Mouse (Mus musculus) gonadal fat pad, adult 2 months (tissue): ENCODE measurements around the gene Taf3. TPM values are rescaled to one million over a fixed set of nuclear protein-coding genes. Genes with fewer than 3 reads are reported as not detected.

Experiments
- DNase-seq: peaks from one replicate; pipeline ENCODE4 v3.0.0-alpha.2; 2012; ENCODE audit warnings: low read depth
- polyA plus RNA-seq: library from polyadenylated mRNA; depleted of rRNA; stranded (reverse); fragments of >200 nt; gene quantifications from 2 replicates; pipeline ENCODE4 v1.2.3, GENCODE M21; 2012

Taf3 gene
- polyA plus RNA-seq, 1 experiment: 7.7 TPM

DNA sequence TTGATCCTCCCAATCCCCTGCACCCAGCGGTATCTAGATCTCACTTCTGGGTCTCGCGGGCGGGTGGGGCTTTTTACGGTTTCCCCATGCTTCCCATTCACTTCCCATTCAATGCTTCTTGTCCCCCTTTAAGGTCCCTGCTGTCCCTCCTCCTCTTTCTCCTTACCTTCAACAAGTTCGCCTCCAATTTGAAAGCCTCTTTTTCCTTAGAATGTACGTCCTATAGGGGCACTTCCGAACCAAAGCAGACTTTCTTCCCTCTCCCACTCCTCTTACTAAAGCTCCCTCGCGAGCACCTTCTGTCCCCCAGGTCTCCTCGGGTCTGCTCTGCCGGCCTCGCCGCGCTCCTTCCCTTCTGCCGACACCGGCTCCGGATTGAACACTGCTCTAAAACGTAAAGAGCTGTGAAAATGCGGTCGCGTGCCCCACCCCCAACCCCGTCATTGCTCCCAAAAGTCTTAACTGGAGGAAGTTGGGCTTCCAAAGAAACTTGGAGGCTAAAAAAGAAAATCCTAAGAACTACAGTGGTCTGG lies 158.7 kb downstream of the Taf3 start, which contains the start of gene Gata3:
TSS of gene Gata3 (minus strand) at position 384 of the 533 bp plus-strand sequence.
- DNase-seq: no peak

DNA sequence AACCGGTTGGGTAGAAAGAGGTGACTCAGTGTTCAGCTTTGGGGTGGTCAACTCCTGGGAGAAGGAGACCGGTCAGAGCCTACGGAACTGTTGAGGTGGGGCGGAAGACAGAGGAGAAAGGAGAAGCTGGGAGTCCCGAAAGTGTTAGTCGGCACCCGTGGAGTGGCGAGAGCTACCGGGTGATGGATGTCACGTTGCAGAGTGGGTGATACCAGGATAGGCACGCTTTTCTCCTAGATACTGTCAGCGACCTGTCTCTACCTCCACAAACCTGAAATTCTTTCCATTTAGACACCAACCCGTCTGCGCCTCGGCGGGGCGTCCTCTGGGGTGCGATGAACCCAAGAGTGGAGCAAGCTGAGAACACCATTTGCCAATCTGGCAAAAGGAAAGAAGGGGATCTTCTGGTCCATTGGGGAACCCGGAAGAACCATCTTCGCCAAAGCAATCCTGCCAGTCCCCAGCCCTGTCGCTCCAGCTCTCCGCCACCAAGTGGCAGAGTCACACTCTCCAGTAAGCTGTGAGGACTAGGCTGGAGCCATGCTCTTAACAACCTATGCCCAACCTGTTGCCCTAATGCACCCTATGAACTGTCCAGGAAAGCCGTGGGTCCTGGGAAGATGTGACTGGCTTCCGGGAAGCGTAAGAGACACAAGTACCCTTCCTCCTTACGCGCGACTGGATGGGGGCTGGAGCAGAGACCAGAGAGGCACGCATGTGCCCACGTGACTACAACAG lies 159.3 kb downstream of the Taf3 start, which contains the start of gene 9230102O04Rik:
TSS of gene 9230102O04Rik (minus strand) at position 628 of the 738 bp plus-strand sequence.
- DNase-seq: no peak

DNA sequence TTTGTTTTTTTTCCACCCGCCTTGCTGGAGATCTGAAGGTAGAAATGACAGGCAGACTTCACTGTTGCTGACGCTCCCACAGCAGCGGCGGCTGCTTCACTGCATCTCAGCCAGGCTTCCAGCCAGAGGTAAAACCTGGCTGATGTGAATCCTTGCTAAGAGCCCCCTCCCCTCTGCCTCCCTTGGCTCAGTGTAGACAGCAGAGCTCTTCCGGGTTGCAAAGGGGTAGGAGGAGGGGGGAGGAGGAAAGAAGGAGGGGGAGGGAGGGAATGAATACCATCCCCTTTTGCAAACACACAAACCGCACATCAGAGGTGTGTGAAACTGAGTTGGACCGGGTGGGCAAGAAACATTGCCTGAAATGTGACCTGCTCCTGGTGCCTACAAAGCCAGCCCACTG lies 160.8 kb downstream of the Taf3 start:
- DNase-seq: no peak

DNA sequence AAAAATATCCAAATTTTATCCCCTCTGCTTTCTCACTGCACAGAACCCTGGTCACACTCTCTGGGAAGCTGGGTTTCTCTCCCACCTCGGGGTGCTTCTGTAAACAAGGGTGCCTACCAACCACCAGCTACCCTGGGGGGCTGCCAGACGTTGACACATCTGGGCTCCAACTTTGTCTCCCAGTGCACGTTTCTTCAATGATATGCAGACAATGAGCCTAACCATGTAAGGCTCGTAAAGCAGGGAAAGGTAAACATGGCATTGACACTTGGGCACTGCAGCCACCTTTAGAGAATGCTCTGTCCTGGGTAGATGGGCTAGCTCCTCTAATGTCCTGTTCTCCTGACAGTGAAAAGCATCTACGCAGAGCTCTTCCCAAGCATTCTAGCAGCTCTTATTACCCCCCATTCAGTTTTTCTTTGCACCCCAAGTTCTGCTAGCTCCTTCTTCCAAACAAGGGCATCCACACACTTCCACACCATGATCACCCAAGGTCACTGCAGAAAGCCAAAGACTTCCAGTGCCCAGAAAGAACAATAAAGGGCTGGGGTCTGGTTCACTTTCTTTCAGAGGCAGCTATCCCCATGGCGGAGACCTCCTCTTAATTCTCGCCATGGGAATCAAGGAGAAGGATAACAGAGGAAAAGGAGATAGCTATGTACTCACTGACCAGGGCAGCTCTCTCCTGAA lies 161.3 kb downstream of the Taf3 start:
- no peak for DNase-seq

DNA sequence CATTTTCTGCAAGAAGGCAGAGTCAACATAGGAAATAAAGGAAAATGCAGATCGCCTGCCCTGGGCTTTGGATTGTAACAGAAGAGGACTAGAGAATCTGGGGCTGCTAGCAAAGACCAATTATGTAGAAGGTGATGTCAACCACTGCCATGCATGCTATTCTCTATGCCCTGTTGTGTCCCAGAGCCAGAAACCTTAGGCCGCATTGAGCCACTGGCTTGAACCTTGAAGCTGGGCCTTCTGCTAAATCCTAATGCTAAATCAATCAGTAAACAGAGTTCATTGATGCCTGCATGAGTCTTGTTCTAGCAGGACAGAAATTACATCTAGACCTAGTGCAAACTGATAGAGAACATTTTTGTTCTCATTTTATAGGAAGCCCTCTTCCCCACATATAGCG lies 162.4 kb downstream of the Taf3 start:
- no peak for DNase-seq

DNA sequence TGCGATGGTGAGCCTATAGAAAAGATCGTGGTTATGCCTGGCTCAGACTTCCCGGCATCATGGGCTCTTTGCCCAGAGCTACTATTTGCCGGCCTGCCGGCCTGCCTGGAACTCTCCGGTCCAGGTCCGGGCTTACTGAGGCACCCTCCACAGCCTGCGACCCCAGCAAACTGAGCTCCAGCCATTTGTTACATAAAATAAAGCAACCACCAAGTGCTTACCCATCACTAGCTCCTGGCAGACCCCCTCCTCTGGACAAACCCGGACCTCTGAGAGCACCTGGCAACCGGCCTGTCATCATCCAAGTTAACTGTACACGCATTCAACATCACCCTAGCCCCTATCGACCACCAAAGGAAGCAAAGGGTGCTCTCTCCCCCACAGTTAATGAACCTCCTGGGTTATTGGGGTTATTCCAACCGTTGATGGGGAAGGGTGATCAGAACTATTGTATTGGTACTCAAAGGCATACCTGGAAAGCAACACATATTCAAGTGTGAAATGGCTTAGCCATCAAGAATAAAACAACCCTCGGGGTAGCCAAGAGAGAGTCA lies 163.1 kb downstream of the Taf3 start:
- DNase-seq: no peak

DNA sequence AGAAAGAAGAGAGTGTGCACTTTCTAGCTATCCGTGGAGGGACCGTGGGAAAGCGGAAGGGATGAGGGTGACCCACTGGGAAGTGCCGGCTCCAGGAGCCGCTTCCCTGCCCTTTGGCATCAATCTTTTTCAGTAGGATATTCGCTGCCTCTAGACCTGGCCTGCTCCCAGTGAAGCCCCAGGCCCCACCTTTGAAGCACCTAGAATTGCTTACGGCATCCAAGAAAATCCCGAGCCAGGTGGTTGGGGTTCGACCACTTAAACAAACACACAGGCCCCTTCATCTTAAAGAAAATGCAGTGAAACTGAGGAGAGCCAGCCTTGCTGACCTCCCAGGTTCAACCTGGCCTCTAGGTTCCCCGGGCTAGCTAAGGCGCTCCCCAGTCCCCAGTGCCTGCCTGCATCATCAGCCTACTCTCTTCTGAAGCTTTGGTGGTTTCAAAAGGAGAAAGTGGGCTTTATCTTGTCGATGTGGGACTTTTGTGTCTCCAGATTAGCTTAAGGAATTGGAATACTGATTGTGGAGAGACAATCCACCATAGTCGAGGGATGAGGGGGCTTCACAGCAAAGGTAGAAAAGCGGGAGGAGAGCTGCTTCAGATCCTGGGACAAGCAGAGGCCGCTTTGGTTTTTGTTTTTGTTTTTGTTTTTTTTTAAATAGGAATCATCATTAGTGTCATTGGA lies 163.7 kb downstream of the Taf3 start:
- no peak for DNase-seq

DNA sequence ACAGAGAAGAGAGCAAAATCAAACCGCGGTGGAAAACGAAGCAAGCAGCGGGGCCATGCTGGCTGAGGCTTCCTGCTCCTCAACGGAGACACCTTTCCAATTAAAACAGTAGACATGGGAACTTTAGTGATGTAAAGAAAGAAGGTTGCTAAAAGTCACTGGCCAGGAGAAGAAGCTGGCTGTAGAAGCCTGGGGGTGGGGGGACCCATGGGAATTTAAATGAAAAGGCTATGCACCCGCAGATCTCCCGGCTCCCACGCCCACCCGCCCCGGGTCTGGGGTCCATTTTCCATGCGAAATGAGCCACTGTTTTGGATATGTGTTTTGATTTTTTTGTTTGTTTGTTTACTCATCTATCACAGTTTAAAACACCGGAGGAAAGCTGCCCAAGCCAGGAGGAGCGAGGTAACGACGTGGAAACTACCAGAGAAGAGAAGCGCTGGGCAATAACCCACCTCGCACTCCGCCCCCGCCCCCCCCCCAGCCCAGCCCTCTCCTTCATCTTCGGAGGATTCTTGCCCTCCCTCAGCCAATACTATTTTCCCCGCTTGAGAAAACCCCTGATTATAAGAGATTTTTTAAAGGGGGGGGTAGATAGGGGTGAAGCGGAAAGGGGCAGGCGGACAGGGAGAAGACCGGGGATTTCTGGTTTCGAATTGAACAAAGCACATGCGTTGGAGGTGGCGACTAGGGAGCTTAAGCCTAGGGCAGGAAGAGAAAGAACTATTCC lies 164.4 kb downstream of the Taf3 start:
- no peak for DNase-seq

DNA sequence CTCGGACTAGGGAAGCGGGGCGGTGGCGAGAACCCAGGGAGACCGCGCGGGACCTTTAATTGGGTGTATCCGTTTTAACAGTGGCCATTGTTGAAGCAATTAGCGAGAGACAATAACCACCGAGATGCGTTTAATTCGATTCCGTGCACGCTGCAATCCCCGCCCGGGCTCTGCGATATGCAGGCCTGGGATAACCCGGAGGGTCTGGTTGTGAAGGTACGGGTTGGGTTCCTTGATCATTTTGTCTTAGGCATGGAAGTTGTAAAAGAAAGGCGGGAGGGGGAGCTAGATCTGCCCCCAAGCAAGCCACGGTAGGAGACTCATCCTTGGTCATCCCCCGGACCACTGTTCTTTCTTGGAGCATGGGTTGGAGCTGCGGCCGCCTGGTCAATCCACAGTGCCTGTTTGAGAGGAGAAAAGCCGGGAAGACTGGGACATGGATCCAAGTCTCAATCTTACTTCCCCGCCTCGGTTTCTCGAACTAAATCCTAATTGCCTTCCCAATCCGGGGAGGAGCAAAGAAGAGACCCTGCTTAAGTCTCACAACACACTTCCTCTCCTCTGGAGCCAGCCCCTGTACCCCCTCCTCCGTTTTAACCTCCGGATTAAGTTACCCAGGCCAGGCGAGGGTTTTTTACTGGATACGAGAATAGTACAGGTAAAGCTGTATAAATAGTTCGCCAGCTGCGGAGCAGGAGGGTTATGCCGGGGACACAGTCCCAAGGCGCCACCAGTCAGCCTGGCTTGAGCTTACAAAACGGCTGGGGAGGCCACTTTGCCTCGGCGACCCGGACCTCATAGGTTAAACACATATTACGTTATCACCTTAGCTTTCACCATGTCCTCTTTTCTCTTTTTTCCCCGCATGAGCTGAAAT lies 165.2 kb downstream of the Taf3 start:
- DNase-seq: no peak

DNA sequence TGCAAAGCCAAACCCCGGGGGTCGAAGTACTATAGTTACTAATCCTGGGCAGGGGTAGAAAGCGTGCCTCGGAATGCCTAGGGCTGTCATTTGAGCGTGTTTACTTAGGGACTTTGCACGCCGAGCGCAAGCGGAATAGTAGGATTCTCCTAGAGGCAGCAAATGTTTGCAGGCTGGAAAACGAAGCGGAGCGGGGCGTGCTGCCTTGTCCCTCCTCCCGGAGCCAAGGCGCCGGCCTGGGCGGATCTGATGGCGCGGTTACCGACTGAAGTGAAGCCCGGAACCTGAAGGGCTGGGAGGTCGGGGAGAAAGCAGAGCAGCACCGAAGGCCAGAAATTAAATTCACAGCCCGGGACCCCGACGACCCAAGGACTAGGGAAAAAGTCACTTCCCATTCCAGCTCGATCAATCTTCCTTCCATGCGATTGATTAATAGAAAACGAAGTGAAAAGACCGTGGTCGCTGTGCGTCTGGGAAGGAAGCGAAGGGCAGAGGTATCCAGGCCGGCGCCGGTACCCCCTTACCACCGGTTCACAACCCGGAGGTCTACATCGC lies 165.9 kb downstream of the Taf3 start:
- DNase-seq: no peak

DNA sequence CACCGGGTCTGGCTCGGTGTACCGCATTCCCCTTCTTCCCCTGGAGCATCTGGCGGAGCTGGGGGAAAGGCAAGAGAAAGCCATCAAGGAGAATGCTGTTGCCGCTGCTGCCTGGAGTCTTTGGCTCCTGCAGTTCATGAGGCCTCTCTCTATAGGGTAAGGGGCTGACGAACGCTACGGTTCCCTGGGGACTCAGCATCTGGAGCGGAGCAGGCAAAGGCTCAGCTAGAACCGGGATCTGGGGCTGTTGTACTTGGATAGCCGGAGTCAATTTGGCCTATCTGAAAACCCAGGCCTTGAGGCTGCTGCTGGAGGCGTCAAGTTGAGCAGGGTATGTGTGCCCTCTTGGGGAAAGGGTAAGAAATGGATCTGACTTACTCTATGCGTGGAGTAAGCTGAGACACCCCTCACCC lies 166.8 kb downstream of the Taf3 start:
- DNase-seq: no peak

DNA sequence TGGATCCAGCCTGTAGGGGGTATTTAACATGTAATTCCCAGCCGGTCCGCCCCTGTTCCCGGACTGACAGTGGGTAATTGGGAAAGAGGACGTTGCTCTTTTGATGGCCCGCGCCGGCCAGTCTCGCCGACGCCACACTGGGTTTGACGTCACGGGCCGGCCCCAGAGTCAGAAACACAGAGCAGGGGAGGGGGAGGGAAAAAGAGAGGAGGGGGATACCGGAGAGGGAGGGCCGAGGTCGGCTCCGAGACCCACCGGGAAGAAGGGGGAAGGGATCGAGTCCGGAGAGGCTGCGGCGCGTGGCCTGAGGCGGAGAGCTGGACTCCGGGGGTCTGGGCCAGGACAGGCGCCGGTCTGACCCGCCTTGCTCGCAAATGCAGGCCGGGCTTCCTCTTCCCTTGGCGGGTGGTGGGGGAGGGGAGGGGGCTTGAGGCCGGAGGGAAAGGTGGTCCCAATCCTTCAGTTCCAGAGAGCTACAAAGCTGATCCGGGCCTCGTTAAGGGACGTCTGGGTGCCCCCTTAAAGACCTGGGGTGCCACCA lies 167.3 kb downstream of the Taf3 start, which contains the start of gene 4930412O13Rik:
TSS of gene 4930412O13Rik (plus strand) at position 202 of the 541 bp plus-strand sequence.
- no peak for DNase-seq

DNA sequence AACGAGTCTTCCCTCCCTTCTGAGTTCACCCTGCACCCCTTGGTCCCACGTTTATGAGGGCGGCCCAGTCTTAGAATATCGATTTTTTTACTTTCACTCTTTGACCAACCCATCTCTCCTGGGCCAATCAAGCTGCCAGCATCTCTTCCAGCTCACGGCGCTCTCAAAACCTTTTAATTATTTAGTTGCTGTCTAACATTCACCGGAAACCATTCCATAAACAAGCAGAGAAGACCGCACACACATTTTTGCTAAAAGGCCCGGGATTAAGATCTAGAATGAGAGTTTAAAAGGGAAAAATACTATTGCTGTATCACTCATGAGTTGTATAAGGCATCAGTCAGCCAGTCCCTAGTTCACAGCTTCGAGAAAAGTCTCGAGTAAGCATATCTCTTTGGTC lies 168.1 kb downstream of the Taf3 start:
- no peak for DNase-seq

DNA sequence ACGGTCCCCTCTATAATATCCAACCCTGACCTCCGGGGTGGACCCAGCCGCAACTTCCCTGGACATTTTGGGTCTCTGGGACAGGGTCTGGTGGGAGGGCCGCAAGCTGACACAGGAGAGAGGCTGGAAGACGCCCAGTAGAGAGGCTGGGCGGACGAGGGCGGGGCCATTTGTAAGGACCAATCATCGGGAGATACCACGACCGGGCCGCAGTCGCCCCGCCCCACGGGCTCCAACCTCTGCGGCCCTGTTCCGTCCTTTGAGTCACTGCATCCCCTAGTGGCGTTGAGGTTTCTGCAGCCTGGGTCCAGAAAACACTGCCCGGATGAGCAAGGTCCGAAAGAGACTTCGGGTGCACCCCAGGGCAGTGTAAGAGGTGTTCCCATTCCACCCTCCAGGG lies 168.9 kb downstream of the Taf3 start:
- no peak for DNase-seq

DNA sequence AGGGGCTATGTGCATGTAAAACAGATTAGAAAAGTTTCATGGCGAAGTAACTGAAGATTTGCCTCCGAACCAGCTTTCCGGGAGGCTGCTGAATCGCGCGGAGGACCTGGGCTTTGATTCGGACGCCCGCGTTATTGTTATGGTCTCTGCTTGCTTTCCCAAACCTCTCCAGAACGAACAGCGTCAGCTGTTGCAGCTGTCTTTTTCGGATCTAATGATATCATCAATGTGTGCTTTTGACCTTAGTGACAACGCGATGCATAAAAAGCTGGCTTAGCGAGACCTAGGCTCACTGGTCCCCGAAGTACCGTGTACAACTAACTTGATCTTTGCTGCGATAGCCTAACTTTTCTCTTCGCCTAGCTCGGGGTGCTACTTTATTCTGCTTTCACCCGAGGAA lies 169.3 kb downstream of the Taf3 start:
- no peak for DNase-seq

DNA sequence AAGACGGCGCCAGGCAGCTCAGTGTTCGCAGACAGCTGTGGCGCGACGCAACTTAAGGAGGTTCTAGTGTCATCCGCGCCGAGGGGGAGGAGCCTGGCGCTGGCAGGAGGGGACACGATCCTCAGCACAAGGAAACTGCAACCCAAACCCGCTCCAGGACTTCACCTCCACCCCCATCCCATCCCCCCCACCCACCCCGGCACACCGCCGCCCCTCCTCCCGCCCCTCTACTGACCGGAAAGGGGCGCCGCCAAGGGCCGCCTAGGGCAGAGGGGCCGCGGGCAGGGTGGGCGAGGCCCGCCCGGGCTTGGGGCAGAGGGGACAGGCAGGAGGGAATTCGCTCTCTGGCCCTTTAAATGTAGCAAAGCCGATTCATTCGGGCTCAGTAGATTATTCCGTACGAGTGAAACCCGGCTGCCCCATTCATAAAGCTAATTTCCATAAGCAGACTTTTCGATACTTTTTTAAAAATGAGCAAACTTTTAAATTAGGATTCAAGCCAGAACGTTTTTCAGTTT lies 169.8 kb downstream of the Taf3 start:
- DNase-seq: no peak

DNA sequence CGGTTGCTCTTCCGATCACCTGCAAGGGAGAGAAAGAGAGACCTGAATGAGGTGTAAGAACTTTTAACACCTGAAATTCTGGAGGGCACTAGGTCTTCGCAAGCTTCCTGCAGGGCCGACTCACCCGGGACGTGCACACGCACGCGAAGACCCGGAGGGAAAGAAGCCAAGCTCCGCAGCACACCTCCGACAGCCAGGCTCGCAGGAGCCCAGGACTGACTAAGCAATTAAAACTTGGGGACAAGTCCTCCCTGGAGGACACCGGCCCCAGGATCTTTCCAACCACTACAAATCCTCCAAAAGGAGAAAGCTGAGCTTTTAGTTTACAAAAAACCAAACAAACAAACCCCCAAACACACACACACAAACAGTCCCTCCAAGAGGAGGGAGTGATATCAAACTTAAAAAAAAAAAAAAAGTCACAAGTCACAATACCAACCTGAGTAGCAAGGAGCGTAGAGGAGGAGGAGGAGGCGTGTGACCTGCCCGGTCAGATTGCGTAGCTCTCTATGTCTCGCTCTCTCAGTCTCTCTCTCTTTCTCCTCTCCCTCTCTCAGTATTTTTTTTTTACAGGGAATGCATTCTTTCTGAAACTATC lies 170.3 kb downstream of the Taf3 start:
- no peak for DNase-seq

DNA sequence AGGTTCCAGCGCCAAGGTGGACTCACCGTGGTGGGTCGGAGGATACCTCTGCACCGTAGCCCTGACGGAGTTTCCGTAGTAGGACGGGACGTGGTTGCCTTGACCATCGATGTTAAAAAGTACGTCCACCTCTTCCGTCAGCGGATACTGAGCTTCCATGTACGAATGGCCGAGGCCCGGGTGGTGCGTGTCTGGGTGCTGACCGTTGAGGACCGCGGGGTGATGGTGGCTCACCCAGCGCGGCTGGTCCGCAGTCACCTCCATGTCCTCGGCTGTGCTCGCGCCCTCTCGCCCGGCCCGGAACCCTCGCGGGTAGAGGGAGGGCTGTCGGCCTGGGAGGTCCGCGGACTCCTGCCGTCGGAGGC lies 171.1 kb downstream of the Taf3 start:
- DNase-seq: no peak
